Mouse (Mus musculus): Measurements from ENCODE around the gene Zbtb20. TPM values are rescaled to one million over a fixed set of nuclear protein-coding genes. Genes with fewer than 3 reads are reported as not detected.
"Not testable (repeated sequence)": the region's sequence is repeated elsewhere in the genome, so short reads cannot be mapped to it uniquely, and the experiment has no call there.

Zbtb20 gene
- polyA plus RNA-seq, 1 experiment from 2014 or later = 38.1 TPM

- H3K27me3 ChIP-seq (replicated peaks) = no peaks in the 10 kb centered on the region
- 53% methylated on average over 4 of the region's 4 CpGs for WGBS
- H3K9me3 ChIP-seq (replicated peaks) = no peaks in the 10 kb centered on the region
- H3K4me2 ChIP-seq = no peak overlapping the region
- peak overlapping the region; percentile 68; the same call in 1 of the 2 replicates for H3K27ac ChIP-seq (ENCODE audit: poor library complexity, severe bottlenecking)
- peaks cover 13% of the 10 kb centered on the region for H3K4me1 ChIP-seq (replicated peaks)
- no peak overlapping the region for H3K9ac ChIP-seq
- H3K4me3 ChIP-seq = no peak overlapping the region
- ATAC-seq (ENCODE audit: insufficient number of reproducible peaks, low FRiP score) = no peak
- H3K36me3 ChIP-seq = no peaks in the 10 kb centered on the region
These were observed 34.3 kb downstream of the Zbtb20 start for GRCm38 (mm10) chr16:42910016-42910415.

GRCm38 (mm10) chr16:42910716-42911115 lies 35.0 kb downstream of the Zbtb20 start:
- no peaks in the 10 kb centered on the region for H3K27me3 ChIP-seq (replicated peaks)
- no peak overlapping the region for H3K4me2 ChIP-seq
- H3K9me3 ChIP-seq (replicated peaks) = no peaks in the 10 kb centered on the region
- no peak overlapping the region for H3K4me3 ChIP-seq
- 31% methylated on average over 3 of the region's 3 CpGs for WGBS
- peaks cover 13% of the 10 kb centered on the region for H3K4me1 ChIP-seq (replicated peaks)
- H3K36me3 ChIP-seq = no peaks in the 10 kb centered on the region
- ATAC-seq (ENCODE audit: insufficient number of reproducible peaks, low FRiP score) = no peak
- no peak overlapping the region for H3K9ac ChIP-seq
- peak overlapping the region; percentile 66; the same call in 1 of the 2 replicates for H3K27ac ChIP-seq (ENCODE audit: poor library complexity, severe bottlenecking)

- H3K27ac ChIP-seq (ENCODE audit: poor library complexity, severe bottlenecking) = no peak overlapping the region
These were observed 35.6 kb downstream of the Zbtb20 start for GRCm38 (mm10) chr16:42911326-42911725.

GRCm38 (mm10) chr16:42911815-42912214 lies 36.1 kb downstream of the Zbtb20 start:
- 69% methylated on average over 5 of the region's 5 CpGs for WGBS

More at GRCm38 (mm10) chr16:42911326-42911725, 35.6 kb downstream of the Zbtb20 start:
- no peaks in the 10 kb centered on the region for H3K36me3 ChIP-seq
- H3K4me2 ChIP-seq = no peak overlapping the region
- peaks cover 13% of the 10 kb centered on the region for H3K4me1 ChIP-seq (replicated peaks)
- H3K9me3 ChIP-seq (replicated peaks) = no peaks in the 10 kb centered on the region
- WGBS = 82% methylated on average over 4 of the region's 4 CpGs
- no peak overlapping the region for H3K4me3 ChIP-seq
- no peak for ATAC-seq (ENCODE audit: insufficient number of reproducible peaks, low FRiP score)
- H3K9ac ChIP-seq = no peak overlapping the region
- H3K27me3 ChIP-seq (replicated peaks) = no peaks in the 10 kb centered on the region

GRCm38 (mm10) chr16:42913291-42913690 lies 37.6 kb downstream of the Zbtb20 start:
- no peak overlapping the region for H3K4me2 ChIP-seq
- no peaks in the 10 kb centered on the region for H3K36me3 ChIP-seq
- no peaks in the 10 kb centered on the region for H3K9me3 ChIP-seq (replicated peaks)
- ATAC-seq (ENCODE audit: insufficient number of reproducible peaks, low FRiP score) = no peak
- H3K4me1 ChIP-seq (replicated peaks) = peaks cover 8% of the 10 kb centered on the region
- no peak overlapping the region for H3K9ac ChIP-seq
- H3K27me3 ChIP-seq (replicated peaks) = no peaks in the 10 kb centered on the region
- no peak overlapping the region for H3K27ac ChIP-seq (ENCODE audit: poor library complexity, severe bottlenecking)
- 71% methylated on average over 8 of the region's 8 CpGs for whole genome bisulfite sequencing
- H3K4me3 ChIP-seq = no peak overlapping the region

More at GRCm38 (mm10) chr16:42911815-42912214, 36.1 kb downstream of the Zbtb20 start:
- Histone ChIP-seq H3K36me3 (no peaks in the 10 kb centered on the region), H3K9me3 (replicated peaks) (no peaks in the 10 kb centered on the region), H3K4me1 (replicated peaks) (peaks cover 13% of the 10 kb centered on the region), H3K27ac (ENCODE audit: poor library complexity, severe bottlenecking) (no peak overlapping the region), H3K4me2 (no peak overlapping the region), H3K4me3 (no peak overlapping the region), H3K9ac (no peak overlapping the region), H3K27me3 (replicated peaks) (no peaks in the 10 kb centered on the region)
- ATAC-seq (ENCODE audit: insufficient number of reproducible peaks, low FRiP score) = no peak

- H3K27ac ChIP-seq (ENCODE audit: poor library complexity, severe bottlenecking) = no peak overlapping the region; the same call in 1 of the 2 replicates
- no peak for ATAC-seq (ENCODE audit: insufficient number of reproducible peaks, low FRiP score)
These were observed 38.9 kb downstream of the Zbtb20 start for GRCm38 (mm10) chr16:42914457-42915085.

GRCm38 (mm10) chr16:42919992-42920760 lies 44.5 kb downstream of the Zbtb20 start:
- WGBS = 83% methylated on average over 5 of the region's 5 CpGs
- no peak for ATAC-seq (ENCODE audit: insufficient number of reproducible peaks, low FRiP score)
- H3K4me3 ChIP-seq = no peak overlapping the region
- H3K27ac ChIP-seq (ENCODE audit: poor library complexity, severe bottlenecking) = no peak overlapping the region
- H3K9me3 ChIP-seq (replicated peaks) = no peaks in the 10 kb centered on the region
- H3K4me2 ChIP-seq = no peak overlapping the region
- no peak overlapping the region for H3K9ac ChIP-seq
- no peaks in the 10 kb centered on the region for H3K27me3 ChIP-seq (replicated peaks)
- H3K36me3 ChIP-seq = no peaks in the 10 kb centered on the region
- H3K4me1 ChIP-seq (replicated peaks) = no peaks in the 10 kb centered on the region

More at GRCm38 (mm10) chr16:42914457-42915085, 38.9 kb downstream of the Zbtb20 start:
- 51% methylated on average over 8 of the region's 8 CpGs for WGBS
- no peak overlapping the region for H3K9ac ChIP-seq
- H3K4me1 ChIP-seq (replicated peaks) = peaks cover 8% of the 10 kb centered on the region
- no peak overlapping the region for H3K4me2 ChIP-seq
- no peaks in the 10 kb centered on the region for H3K9me3 ChIP-seq (replicated peaks)
- no peak overlapping the region for H3K4me3 ChIP-seq
- H3K36me3 ChIP-seq = no peaks in the 10 kb centered on the region
- H3K27me3 ChIP-seq (replicated peaks) = no peaks in the 10 kb centered on the region

GRCm38 (mm10) chr16:42921436-42921835 lies 45.8 kb downstream of the Zbtb20 start:
- no peaks in the 10 kb centered on the region for H3K27me3 ChIP-seq (replicated peaks)
- WGBS = 69% methylated on average over 4 of the region's 4 CpGs
- ATAC-seq (ENCODE audit: insufficient number of reproducible peaks, low FRiP score) = no peak

GRCm38 (mm10) chr16:42938211-42938610 lies 62.5 kb downstream of the Zbtb20 start:
- 0 out of 2 replicates have a peak, but pooled peaks cover 5% of the 10 kb centered on the region for H3K4me1 ChIP-seq (replicated peaks)
- WGBS = 40% methylated on average over 2 of the region's 2 CpGs
- H3K27ac ChIP-seq (ENCODE audit: poor library complexity, severe bottlenecking) = no peak overlapping the region
- H3K36me3 ChIP-seq = no peaks in the 10 kb centered on the region
- H3K9me3 ChIP-seq (replicated peaks) = peaks cover 3% of the 10 kb centered on the region
- H3K4me3 ChIP-seq = no peak overlapping the region
- H3K4me2 ChIP-seq = no peak overlapping the region
- ATAC-seq (ENCODE audit: insufficient number of reproducible peaks, low FRiP score) = no peak
- no peaks in the 10 kb centered on the region for H3K27me3 ChIP-seq (replicated peaks)
- H3K9ac ChIP-seq = no peak overlapping the region

More at GRCm38 (mm10) chr16:42921436-42921835, 45.8 kb downstream of the Zbtb20 start:
- no peak overlapping the region for H3K27ac ChIP-seq (ENCODE audit: poor library complexity, severe bottlenecking)
- H3K36me3 ChIP-seq = no peaks in the 10 kb centered on the region
- no peaks in the 10 kb centered on the region for H3K9me3 ChIP-seq (replicated peaks)
- no peaks in the 10 kb centered on the region for H3K4me1 ChIP-seq (replicated peaks)
- no peak overlapping the region for H3K9ac ChIP-seq
- H3K4me2 ChIP-seq = no peak overlapping the region
- H3K4me3 ChIP-seq = no peak overlapping the region

GRCm38 (mm10) chr16:42947016-42947415 lies 71.3 kb downstream of the Zbtb20 start:
- no peaks in the 10 kb centered on the region for H3K36me3 ChIP-seq
- no peak for ATAC-seq (ENCODE audit: insufficient number of reproducible peaks, low FRiP score)

GRCm38 (mm10) chr16:42955401-42955800 lies 79.7 kb downstream of the Zbtb20 start:
- not testable (repeated sequence) for H3K36me3 ChIP-seq; H3K4me2 ChIP-seq; H3K27ac ChIP-seq (ENCODE audit: poor library complexity, severe bottlenecking); H3K27me3 ChIP-seq (replicated peaks); H3K9me3 ChIP-seq (replicated peaks); H3K4me1 ChIP-seq (replicated peaks); H3K9ac ChIP-seq; ATAC-seq (ENCODE audit: insufficient number of reproducible peaks, low FRiP score); H3K4me3 ChIP-seq
- 88% methylated on average over 17 of the region's 17 CpGs for WGBS

More at GRCm38 (mm10) chr16:42947016-42947415, 71.3 kb downstream of the Zbtb20 start:
- Histone ChIP-seq H3K4me1 (replicated peaks) (no peaks in the 10 kb centered on the region), H3K27me3 (replicated peaks) (no peaks in the 10 kb centered on the region), H3K4me2 (no peak overlapping the region), H3K4me3 (no peak overlapping the region), H3K9ac (no peak overlapping the region), H3K9me3 (replicated peaks) (peaks cover 2% of the 10 kb centered on the region), H3K27ac (ENCODE audit: poor library complexity, severe bottlenecking) (no peak overlapping the region)
- WGBS = 68% methylated on average over 4 of the region's 4 CpGs
